ENCODE assay signal across 8 mouse cellular contexts in the genomic region with DNA sequence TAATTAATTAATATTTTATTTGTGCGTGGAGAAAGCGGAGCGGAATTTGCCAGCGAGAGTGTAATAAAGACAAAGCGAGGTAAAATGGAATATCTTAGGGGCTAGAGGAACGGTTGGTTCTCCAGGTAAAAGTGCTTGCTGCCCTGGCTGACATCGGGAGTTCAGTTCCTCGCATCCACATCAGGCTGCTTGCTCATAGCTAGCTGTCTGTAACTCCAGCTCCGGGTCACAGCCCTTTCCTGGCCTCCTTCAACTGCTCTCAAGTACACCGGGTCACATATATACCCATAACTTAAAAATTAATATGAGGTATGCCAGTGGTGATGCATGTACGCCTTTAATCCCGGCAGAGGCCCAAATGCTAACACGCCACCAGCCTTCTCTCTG. TPM values are rescaled to one million over a fixed set of nuclear protein-coding genes. Genes with fewer than 3 reads are reported as not detected.
DNase-seq lines count a peak whose midpoint lies in the region; ATAC-seq and TF ChIP-seq lines count a peak whose summit lies in the region.

No protein-coding gene starts in this region.

- H3K4me1 ChIP-seq in forebrain, embryonic 13.5 days = peaks cover 44% of the 10 kb centered on the region
- peaks cover 25% of the 10 kb centered on the region for H3K4me1 ChIP-seq in limb, embryonic 14.5 days (ENCODE audit: control insufficient read depth, insufficient read depth, low read length)
- H3K4me1 ChIP-seq in stomach, embryonic 15.5 days = peaks cover 45% of the 10 kb centered on the region

- no peaks in the 10 kb centered on the region for H3K27me3 ChIP-seq in forebrain, embryonic 13.5 days
- H3K27me3 ChIP-seq in limb, embryonic 14.5 days (ENCODE audit: control insufficient read depth, insufficient read depth, low read length) = no peaks in the 10 kb centered on the region
- no peaks in the 10 kb centered on the region for H3K27me3 ChIP-seq in stomach, embryonic 15.5 days (replicated peaks)

- peak overlapping the region; percentile 67 for H3K4me2 ChIP-seq in forebrain, embryonic 13.5 days
- H3K4me2 ChIP-seq in limb, embryonic 14.5 days (replicated peaks; ENCODE audit: low read depth, low read length, severe bottlenecking) = peak overlapping the region; percentile 49
- H3K4me2 ChIP-seq in stomach, embryonic 15.5 days = peak overlapping the region; percentile 53

- intact Hi-C loops in gastrocnemius, postnatal 14 days (cut with DNase I; ENCODE audit: low total_unique reads) = no loop called here

- no peak for TF ChIP-seq POLR2A in limb, embryonic 14.5 days (IDR thresholded peaks at IDR 0.05; ENCODE audit: borderline replicate concordance, extremely low read depth, insufficient read depth, insufficient read length)

- no peak overlapping the region for H3K27ac ChIP-seq in forebrain, embryonic 13.5 days
- H3K27ac ChIP-seq in limb, embryonic 14.5 days (replicated peaks; ENCODE audit: low read depth, low read length) = no peak overlapping the region; the same call in 1 of the 2 replicates
- H3K27ac ChIP-seq in stomach, embryonic 15.5 days = no peak overlapping the region

- H3K9me3 ChIP-seq in forebrain, embryonic 13.5 days (replicated peaks) = no peaks in the 10 kb centered on the region
- no peaks in the 10 kb centered on the region for H3K9me3 ChIP-seq in limb, embryonic 14.5 days (ENCODE audit: control insufficient read depth, low read length)
- no peaks in the 10 kb centered on the region for H3K9me3 ChIP-seq in stomach, embryonic 15.5 days

- WGBS in forebrain, embryonic 13.5 days = 36% methylated on average over 13 of the region's 13 CpGs
- WGBS in limb, embryonic 14.5 days = 38% methylated on average over 13 of the region's 13 CpGs
- WGBS in stomach, embryonic 15.5 days = 34% methylated on average over 13 of the region's 13 CpGs

- peak; percentile 42 for ATAC-seq in forebrain, embryonic 13.5 days
- no peak for ATAC-seq in limb, embryonic 14.5 days (ENCODE audit: low FRiP score, low read depth)
- no peak for ATAC-seq in stomach, embryonic 15.5 days (ENCODE audit: insufficient read depth, low FRiP score, low read depth)

- no peak overlapping the region; the same call in 1 of the 2 replicates for H3K9ac ChIP-seq in forebrain, embryonic 13.5 days
- H3K9ac ChIP-seq in limb, embryonic 14.5 days (ENCODE audit: low read depth, low read length, severe bottlenecking) = peak overlapping the region; percentile 35; the same call in 1 of the 2 replicates
- H3K9ac ChIP-seq in stomach, embryonic 15.5 days = no peak overlapping the region

- peak overlapping the region; percentile 85 for H3K4me3 ChIP-seq in forebrain, embryonic 13.5 days
- H3K4me3 ChIP-seq in limb, embryonic 14.5 days (replicated peaks; ENCODE audit: low read length) = peak overlapping the region; percentile 80
- peak overlapping the region; percentile 93 for H3K4me3 ChIP-seq in stomach, embryonic 15.5 days (replicated peaks)

- DNase-seq in ovary, postnatal 36 days (ENCODE audit: low spot score) = peak; percentile 28
- DNase-seq in ovary, adult 18-20 months (ENCODE audit: low spot score) = no peak
- no peak for DNase-seq in limb, embryonic 14.5 days (ENCODE audit: low spot score)
- DNase-seq in gastrocnemius, postnatal 14 days = no peak
- DNase-seq in gastrocnemius, postnatal 4 days (ENCODE audit: low spot score in 2 of 2) = no peak
- no peak for DNase-seq in B cell, adult 2 months

- H3K36me3 ChIP-seq in forebrain, embryonic 13.5 days (ENCODE audit: poor library complexity, severe bottlenecking) = peaks cover 21% of the 10 kb centered on the region
- H3K36me3 ChIP-seq in limb, embryonic 14.5 days (ENCODE audit: control insufficient read depth, insufficient read depth, low read length) = peaks cover 23% of the 10 kb centered on the region
- no peaks in the 10 kb centered on the region for H3K36me3 ChIP-seq in stomach, embryonic 15.5 days

RNA-seq across cellular contexts. Expression of gene Sh3gl1, which starts 0.5 kb away (rescaled TPM):
- 116 and 127 TPM in 2 replicates for polyA plus RNA-seq in forebrain, embryonic 13.5 days (2015; fragmentation: Nextera tagmentation; extraction: Ambion mirVana)
- polyA plus RNA-seq in limb, embryonic 14.5 days (2012; rRNA removed) = 176 and 194 TPM in 2 replicates
- 166 and 178 TPM in 2 replicates for polyA plus RNA-seq in limb, embryonic 14.5 days (2014; fragmentation: Nextera tagmentation; extraction: Ambion mirVana)
- 136 and 142 TPM in 2 replicates for polyA plus RNA-seq in stomach, embryonic 15.5 days (2015; fragmentation: Nextera tagmentation; extraction: Ambion mirVana)
- total RNA-seq in gastrocnemius, postnatal 14 days (2021) = 10 to 100 TPM; 18.3 to 20.4 TPM
- 10 to 100 TPM; 56.0 to 59.9 TPM for total RNA-seq in gastrocnemius, postnatal 4 days (2021)

RNA-seq across cellular contexts. Expression of gene Chaf1a, which starts 3.3 kb away (rescaled TPM):
- polyA plus RNA-seq in forebrain, embryonic 13.5 days (2015; fragmentation: Nextera tagmentation; extraction: Ambion mirVana) = 22.0 and 26.7 TPM in 2 replicates
- 22.8 and 25.1 TPM in 2 replicates for polyA plus RNA-seq in limb, embryonic 14.5 days (2012; rRNA removed)
- 18.4 and 19.3 TPM in 2 replicates for polyA plus RNA-seq in limb, embryonic 14.5 days (2014; fragmentation: Nextera tagmentation; extraction: Ambion mirVana)
- polyA plus RNA-seq in stomach, embryonic 15.5 days (2015; fragmentation: Nextera tagmentation; extraction: Ambion mirVana) = 21.7 and 22.4 TPM in 2 replicates
- total RNA-seq in gastrocnemius, postnatal 14 days (2021) = 1 to 10 TPM; 1.8 to 2.3 TPM
- 10 to 100 TPM; 13.4 to 14.0 TPM for total RNA-seq in gastrocnemius, postnatal 4 days (2021)

RNA-seq across cellular contexts. Expression of gene Mpnd, which starts 31.4 kb away (rescaled TPM):
- polyA plus RNA-seq in forebrain, embryonic 13.5 days (2015; fragmentation: Nextera tagmentation; extraction: Ambion mirVana) = 168 TPM in 2 replicates
- 118 and 148 TPM in 2 replicates for polyA plus RNA-seq in limb, embryonic 14.5 days (2012; rRNA removed)
- polyA plus RNA-seq in limb, embryonic 14.5 days (2014; fragmentation: Nextera tagmentation; extraction: Ambion mirVana) = 101 and 114 TPM in 2 replicates
- 89.7 and 91.8 TPM in 2 replicates for polyA plus RNA-seq in stomach, embryonic 15.5 days (2015; fragmentation: Nextera tagmentation; extraction: Ambion mirVana)
- 10 to 100 TPM; 32.8 to 38.4 TPM for total RNA-seq in gastrocnemius, postnatal 14 days (2021)
- total RNA-seq in gastrocnemius, postnatal 4 days (2021) = 10 to 100 TPM; 32.7 to 44.3 TPM

RNA-seq across cellular contexts. Expression of gene Stap2, which starts 31.5 kb away (rescaled TPM):
- 3.9 and 4.8 TPM in 2 replicates for polyA plus RNA-seq in forebrain, embryonic 13.5 days (2015; fragmentation: Nextera tagmentation; extraction: Ambion mirVana)
- 14.7 TPM in 2 replicates for polyA plus RNA-seq in limb, embryonic 14.5 days (2012; rRNA removed)
- 14.4 and 18.7 TPM in 2 replicates for polyA plus RNA-seq in limb, embryonic 14.5 days (2014; fragmentation: Nextera tagmentation; extraction: Ambion mirVana)
- 28.0 and 30.9 TPM in 2 replicates for polyA plus RNA-seq in stomach, embryonic 15.5 days (2015; fragmentation: Nextera tagmentation; extraction: Ambion mirVana)
- 1 to 10 TPM; 3.9 to 4.4 TPM for total RNA-seq in gastrocnemius, postnatal 14 days (2021)
- total RNA-seq in gastrocnemius, postnatal 4 days (2021) = 1 to 10 TPM; 7.0 TPM

RNA-seq across cellular contexts. Expression of gene Ubxn6, which starts 37.9 kb away (rescaled TPM):
- 68.7 and 68.8 TPM in 2 replicates for polyA plus RNA-seq in forebrain, embryonic 13.5 days (2015; fragmentation: Nextera tagmentation; extraction: Ambion mirVana)
- polyA plus RNA-seq in limb, embryonic 14.5 days (2012; rRNA removed) = 61.9 and 82.9 TPM in 2 replicates
- 36.4 and 43.1 TPM in 2 replicates for polyA plus RNA-seq in limb, embryonic 14.5 days (2014; fragmentation: Nextera tagmentation; extraction: Ambion mirVana)
- 32.8 and 36.0 TPM in 2 replicates for polyA plus RNA-seq in stomach, embryonic 15.5 days (2015; fragmentation: Nextera tagmentation; extraction: Ambion mirVana)
- total RNA-seq in gastrocnemius, postnatal 14 days (2021) = 10 to 100 TPM; 38.3 to 38.9 TPM
- 10 to 100 TPM; 45.7 to 46.1 TPM for total RNA-seq in gastrocnemius, postnatal 4 days (2021)
